Mouse (Mus musculus): ENCODE measurements around the gene Opa3.

Gene Opa3

GRCm38 (mm10) chr7:19252078-19252477 is 23.9 kb downstream of the Opa3 start:
- no peak for DNase-seq

GRCm38 (mm10) chr7:19253437-19253836 is 25.3 kb downstream of the Opa3 start:
- DNase-seq, result no peak

- DNase-seq, result no peak
These were observed 27.3 kb downstream of the Opa3 start for GRCm38 (mm10) chr7:19255395-19255794.

- no peak for DNase-seq
These were observed 28.4 kb downstream of the Opa3 start for GRCm38 (mm10) chr7:19256567-19256966.

GRCm38 (mm10) chr7:19257390-19258022 is 29.4 kb downstream of the Opa3 start:
- DNase-seq, result no peak

- DNase-seq, result no peak
These were observed 30.2 kb downstream of the Opa3 start for GRCm38 (mm10) chr7:19258336-19258735.

- no peak for DNase-seq
These were observed 37.0 kb downstream of the Opa3 start for GRCm38 (mm10) chr7:19265147-19265546.

- no peak for DNase-seq
These were observed 38.0 kb downstream of the Opa3 start for GRCm38 (mm10) chr7:19265928-19266822.

- no peak for DNase-seq
These were observed 38.9 kb downstream of the Opa3 start for GRCm38 (mm10) chr7:19267051-19267450.

GRCm38 (mm10) chr7:19268993-19269681 is 41.0 kb downstream of the Opa3 start:
- DNase-seq, result no peak

GRCm38 (mm10) chr7:19269721-19270441 is 41.7 kb downstream of the Opa3 start:
- no peak for DNase-seq

- DNase-seq, result no peak
These were observed 42.5 kb downstream of the Opa3 start for GRCm38 (mm10) chr7:19270509-19271237.

- DNase-seq, result peak; percentile 87
These were observed 43.4 kb downstream of the Opa3 start, which contains the start of gene Vasp for GRCm38 (mm10) chr7:19271238-19272172. Vasp (minus strand) TSS chr7:19271817.

GRCm38 (mm10) chr7:19272173-19272764 is 44.1 kb downstream of the Opa3 start:
- peak; percentile 80 for DNase-seq

- no peak for DNase-seq
These were observed 48.1 kb downstream of the Opa3 start for GRCm38 (mm10) chr7:19276253-19276652.

GRCm38 (mm10) chr7:19279052-19279451 is 50.9 kb downstream of the Opa3 start:
- DNase-seq, result no peak

GRCm38 (mm10) chr7:19279581-19280114 is 51.5 kb downstream of the Opa3 start, which contains the start of gene Ppm1n:
Ppm1n (minus strand) TSS chr7:19280064.
- no peak for DNase-seq

GRCm38 (mm10) chr7:19281680-19282304 is 53.7 kb downstream of the Opa3 start:
- DNase-seq, result peak; percentile 55

- DNase-seq, result peak; percentile 92
These were observed 54.3 kb downstream of the Opa3 start, which contains the start of gene Rtn2 for GRCm38 (mm10) chr7:19282385-19282784. Rtn2 (plus strand) TSS chr7:19282624.
